Mouse (Mus musculus) MEL (cell line): ENCODE measurements around the gene Cep112. TPM values are rescaled to one million over a fixed set of nuclear protein-coding genes. Genes with fewer than 3 reads are reported as not detected.

Experiments used
- DNase-seq: peaks from one replicate; pipeline ENCODE4 v3.0.0; 2011; ENCODE audit warnings: low read depth, low spot score
- H3K27ac ChIP-seq: 2 replicates; pipeline ENCODE4 v1.5.1; 2012; ENCODE audit warnings: low read depth, mild to moderate bottlenecking, control low read depth, low read length, moderate library complexity; ENCODE audit not compliant: control insufficient read depth
- H3K27me3 ChIP-seq, 2 experiments: fragments of 150-350 bp in 1 of 2; sonication (generic) in 1 of 2; 2 replicates each; pipeline ENCODE4 v1.6.1; 2012; ENCODE audit warnings: low read length in 2 of 2, mild to moderate bottlenecking in 2 of 2, improper control_type of control experiment in 1 of 2, moderate library complexity in 1 of 2; ENCODE audit not compliant: insufficient read depth in 2 of 2, control insufficient read depth in 1 of 2
- H3K36me3 ChIP-seq, 2 experiments: 2 replicates each; pipeline ENCODE4 v1.6.1; 2012 to 2014; ENCODE audit warnings: low read length in 2 of 2, improper control_type of control experiment in 1 of 2, inconsistent platforms in 1 of 2, mild to moderate bottlenecking in 1 of 2; ENCODE audit not compliant: insufficient read depth in 2 of 2, control insufficient read depth in 1 of 2
- H3K4me1 ChIP-seq, 2 experiments: fragments of 150-350 bp in 1 of 2; sonication (generic) in 1 of 2; 2 replicates each; pipeline ENCODE4 v1.6.1; 2012; ENCODE audit warnings: low read length in 2 of 2, improper control_type of control experiment in 1 of 2, mild to moderate bottlenecking in 1 of 2; ENCODE audit not compliant: insufficient read depth in 2 of 2, control insufficient read depth in 1 of 2
- H3K4me3 ChIP-seq, 2 experiments: fragments of 150-350 bp in 1 of 2; sonication (generic) in 1 of 2; 2 replicates each; pipeline ENCODE4 v1.5.1; 2012; ENCODE audit warnings: low read depth in 2 of 2, low read length in 2 of 2, mild to moderate bottlenecking in 2 of 2, moderate library complexity in 2 of 2, control low read depth in 1 of 2, improper control_type of control experiment in 1 of 2; ENCODE audit not compliant: control insufficient read depth in 1 of 2, insufficient read depth in 1 of 2
- H3K79me2 ChIP-seq: 2 replicates; pipeline ENCODE4 v1.6.1; 2012; ENCODE audit warnings: mild to moderate bottlenecking, low read length, moderate library complexity; ENCODE audit not compliant: control insufficient read depth, poor library complexity, insufficient read depth
- H3K9ac ChIP-seq: 2 replicates; pipeline ENCODE4 v1.6.1; 2012; ENCODE audit warnings: low read depth, mild to moderate bottlenecking, control low read depth, low read length, moderate library complexity; ENCODE audit not compliant: control insufficient read depth, poor library complexity, severe bottlenecking
- H3K9me3 ChIP-seq: fragments of 150-350 bp; sonication (generic); replicated peaks from 2 replicates; pipeline ENCODE4 v1.6.1; 2012; ENCODE audit warnings: mild to moderate bottlenecking, low read length, improper control_type of control experiment, moderate library complexity; ENCODE audit not compliant: insufficient read depth
- BHLHE40 ChIP-seq: IDR thresholded peaks from 2 replicates; pipeline ENCODE4 v1.6.1; 2012; ENCODE audit warnings: low read depth, mild to moderate bottlenecking, inconsistent platforms, low read length, improper control_type of control experiment, borderline replicate concordance
- CHD2 ChIP-seq: IDR thresholded peaks from 2 replicates; pipeline ENCODE4 v1.6.1; 2011; ENCODE audit warnings: low read length, improper control_type of control experiment
- CTCF ChIP-seq, 3 experiments: IDR thresholded peaks in 2 of 3; conservative IDR thresholded peaks in 1 of 3; 2 replicates each; pipeline ENCODE4 v1.5.1; 2011 to 2012; ENCODE audit warnings: low read length in 3 of 3, low read depth in 2 of 3, mild to moderate bottlenecking in 2 of 3, improper control_type of control experiment in 1 of 3, inconsistent platforms in 1 of 3, mixed read lengths in 1 of 3, moderate library complexity in 1 of 3; ENCODE audit not compliant: control insufficient read depth in 1 of 3, insufficient read depth in 1 of 3, poor library complexity in 1 of 3, severe bottlenecking in 1 of 3
- ELF1 ChIP-seq: IDR thresholded peaks from 2 replicates; pipeline ENCODE4 v1.6.1; 2014; ENCODE audit warnings: low read depth, mild to moderate bottlenecking, inconsistent platforms, low read length, improper control_type of control experiment, moderate library complexity
- GABPA ChIP-seq: IDR thresholded peaks from 2 replicates; pipeline ENCODE4 v1.6.1; 2012; ENCODE audit warnings: low read depth, mild to moderate bottlenecking, inconsistent platforms, low read length, improper control_type of control experiment, moderate library complexity
- MXI1 ChIP-seq: IDR thresholded peaks from 2 replicates; pipeline ENCODE4 v1.6.1; 2011; ENCODE audit warnings: mild to moderate bottlenecking, low read depth, low read length, improper control_type of control experiment
- NELFE ChIP-seq: IDR thresholded peaks from 2 replicates; pipeline ENCODE4 v1.6.1; 2011; ENCODE audit warnings: low read depth, low read length, improper control_type of control experiment
- POLR2A ChIP-seq, 2 experiments: IDR thresholded peaks; 2 replicates each; pipeline ENCODE4 v1.6.1; 2011 to 2012; ENCODE audit warnings: low read length in 2 of 2, mild to moderate bottlenecking in 2 of 2, control low read depth in 1 of 2, improper control_type of control experiment in 1 of 2, low read depth in 1 of 2, moderate library complexity in 1 of 2; ENCODE audit not compliant: control insufficient read depth in 1 of 2, insufficient read depth in 1 of 2, poor library complexity in 1 of 2
- POLR2AphosphoS2 ChIP-seq: IDR thresholded peaks from 2 replicates; pipeline ENCODE4 v1.6.1; 2011; ENCODE audit warnings: low read length, improper control_type of control experiment
- POLR2AphosphoS5 ChIP-seq: IDR thresholded peaks from 2 replicates; pipeline ENCODE4 v1.6.1; 2012; ENCODE audit warnings: low read depth, borderline replicate concordance, mild to moderate bottlenecking, inconsistent platforms, low read length, moderate library complexity, mixed read lengths
- RAD21 ChIP-seq: IDR thresholded peaks from 2 replicates; pipeline ENCODE4 v1.6.1; 2011; ENCODE audit warnings: mild to moderate bottlenecking, low read depth, low read length, improper control_type of control experiment
- RCOR1 ChIP-seq: IDR thresholded peaks from 2 replicates; pipeline ENCODE4 v1.6.1; 2012; ENCODE audit warnings: low read depth, mild to moderate bottlenecking, inconsistent platforms, low read length, improper control_type of control experiment
- SMC3 ChIP-seq: IDR thresholded peaks from 2 replicates; pipeline ENCODE4 v1.6.1; 2011; ENCODE audit warnings: low read depth, low read length, improper control_type of control experiment
- TAL1 ChIP-seq: IDR thresholded peaks from 2 replicates; pipeline ENCODE4 v1.6.1; 2012; ENCODE audit warnings: mild to moderate bottlenecking, inconsistent platforms, low read length, moderate library complexity, mixed read lengths
- TBP ChIP-seq: IDR thresholded peaks from 2 replicates; pipeline ENCODE4 v1.8.0; 2011; ENCODE audit warnings: low read depth, low read length, improper control_type of control experiment
- TCF12 ChIP-seq: IDR thresholded peaks from 2 replicates; pipeline ENCODE4 v1.6.1; 2014; ENCODE audit warnings: low read depth, mild to moderate bottlenecking, inconsistent platforms, low read length, improper control_type of control experiment, moderate library complexity
- USF1 ChIP-seq: IDR thresholded peaks from 2 replicates; pipeline ENCODE4 v1.6.1; 2014; ENCODE audit warnings: low read depth, mild to moderate bottlenecking, inconsistent platforms, low read length, improper control_type of control experiment, moderate library complexity
- USF2 ChIP-seq, 2 experiments: IDR thresholded peaks; 2 replicates each; pipeline ENCODE4 v1.6.1; 2011 to 2012; ENCODE audit warnings: improper control_type of control experiment in 2 of 2, low read length in 2 of 2, borderline replicate concordance in 1 of 2, inconsistent platforms in 1 of 2, low read depth in 1 of 2, mild to moderate bottlenecking in 1 of 2; ENCODE audit not compliant: insufficient read depth in 1 of 2
- ZMIZ1 ChIP-seq: IDR thresholded peaks from 2 replicates; pipeline ENCODE4 v1.6.1; 2012; ENCODE audit warnings: low read depth, mild to moderate bottlenecking, inconsistent platforms, low read length, improper control_type of control experiment, moderate library complexity
- polyA plus RNA-seq, 2 experiments: library from polyadenylated mRNA; stranded (reverse) in 1 of 2; unstranded in 1 of 2; fragments of >175 nt in 1 of 2; fragments of >200 nt in 1 of 2; gene quantifications; 2 replicates each; pipeline versions ENCODE4 v1.2.1 to v1.2.4; 2012; ENCODE audit warnings: low replicate concordance in 2 of 2, low read depth in 1 of 2; ENCODE audit not compliant: insufficient read length in 2 of 2, insufficient read depth in 1 of 2, missing spikeins in 1 of 2
- total RNA-seq: library from RNA; depleted of rRNA; stranded (reverse); fragments of 300-350 nt; gene quantifications from 2 replicates; pipeline ENCODE4 v1.2.3, GENCODE M21; 2012

Cep112 gene
- total and polyA plus RNA-seq, 3 experiments, result 1.3 TPM; not detected in 2

- no peaks in the 10 kb centered on the region for H3K27me3 ChIP-seq
- TF ChIP-seq ZMIZ1, result no peak
- no peak for TF ChIP-seq POLR2AphosphoS5
- TF ChIP-seq USF1, result no peak
- TF ChIP-seq ELF1, result no peak
- TF ChIP-seq, all 39 proteins: peak for 0
- no peak overlapping the region for H3K4me3 ChIP-seq
Measured at GRCm38 (mm10) chr11:108752765-108753164, 327.8 kb downstream of the Cep112 start.

GRCm38 (mm10) chr11:108753361-108754240 lies 328.6 kb downstream of the Cep112 start:
- H3K79me2 ChIP-seq, result no peaks in the 10 kb centered on the region
- no peaks in the 10 kb centered on the region for H3K36me3 ChIP-seq
- no peak for TF ChIP-seq MXI1
- TF ChIP-seq TAL1, result no peak
- TF ChIP-seq RCOR1, result no peak
- TF ChIP-seq TCF12, result no peak
- H3K9ac ChIP-seq, result no peak overlapping the region
- DNase-seq, result no peak
- H3K27ac ChIP-seq, result no peak overlapping the region
- peaks cover 0 to 3% of the 10 kb centered on the region in 2 experiments; a peak in 1 of 4 replicates for H3K27me3 ChIP-seq
- no peak overlapping the region for H3K4me3 ChIP-seq
- H3K4me1 ChIP-seq, result 0 out of 4 replicates have a peak, but pooled peaks cover 0 to 5% of the 10 kb centered on the region in 2 experiments
- H3K9me3 ChIP-seq, result no peaks in the 10 kb centered on the region

More at GRCm38 (mm10) chr11:108752765-108753164, 327.8 kb downstream of the Cep112 start:
- H3K36me3 ChIP-seq, result no peaks in the 10 kb centered on the region
- H3K27ac ChIP-seq, result no peak overlapping the region
- 0 out of 4 replicates have a peak, but pooled peaks cover 0 to 5% of the 10 kb centered on the region in 2 experiments for H3K4me1 ChIP-seq
- no peak overlapping the region for H3K9ac ChIP-seq
- H3K79me2 ChIP-seq, result no peaks in the 10 kb centered on the region
- DNase-seq, result no peak
- no peaks in the 10 kb centered on the region for H3K9me3 ChIP-seq

- H3K79me2 ChIP-seq, result no peaks in the 10 kb centered on the region
- no peaks in the 10 kb centered on the region for H3K36me3 ChIP-seq
- TF ChIP-seq POLR2AphosphoS5 (no peak), TAL1 (no peak), MXI1 (no peak), USF1 (no peak), ZMIZ1 (no peak), CTCF (IDR thresholded peaks at IDR 0.05 in 2 of 3, conservative IDR thresholded peaks at IDR 0.05 in 1 of 3; ENCODE audit: control insufficient read depth in 1 of 3, insufficient read depth in 1 of 3, low read depth in 2 of 3, low read length in 3 of 3, poor library complexity in 1 of 3, severe bottlenecking in 1 of 3) (no peak), SMC3 (no peak), POLR2A (IDR thresholded peaks at IDR 0.05; ENCODE audit: control insufficient read depth in 1 of 2, insufficient read depth in 1 of 2, low read depth in 1 of 2, low read length in 2 of 2, poor library complexity in 1 of 2) (no peak), GABPA (no peak), BHLHE40 (no peak), USF2 (IDR thresholded peaks at IDR 0.05; ENCODE audit: borderline replicate concordance in 1 of 2, insufficient read depth in 1 of 2, low read depth in 1 of 2, low read length in 2 of 2) (no peak), NELFE (no peak), ELF1 (no peak), CHD2 (no peak), TBP (no peak), RAD21 (no peak), POLR2AphosphoS2 (no peak)
Measured at GRCm38 (mm10) chr11:108757211-108757610, 332.2 kb downstream of the Cep112 start.

More at GRCm38 (mm10) chr11:108757211-108757610, 332.2 kb downstream of the Cep112 start:
- Histone ChIP-seq H3K27ac (no peak overlapping the region), H3K4me3 (no peak overlapping the region), H3K9me3 (no peaks in the 10 kb centered on the region), H3K4me1 (no peaks in the 10 kb centered on the region), H3K9ac (no peak overlapping the region), H3K27me3 (peaks cover 0 to 3% of the 10 kb centered on the region in 2 experiments; a peak in 1 of 4 replicates)
- no peak for DNase-seq
